Mouse (Mus musculus) myocyte (in vitro differentiated cells): ENCODE data around the gene Platr17. TPM values are rescaled to one million over a fixed set of nuclear protein-coding genes. Genes with fewer than 3 reads are reported as not detected.

Experiments
- H3K27me3 ChIP-seq: one replicate; pipeline ENCODE4 v1.6.1; 2011; ENCODE audit not compliant: control insufficient read depth, insufficient read depth, insufficient read length
- H3K36me3 ChIP-seq: one replicate; pipeline ENCODE4 v1.6.1; 2011; ENCODE audit not compliant: control insufficient read depth, insufficient read depth
- H3K4me2 ChIP-seq: one replicate; pipeline ENCODE4 v1.6.1; 2011; ENCODE audit warnings: low read depth, control low read depth
- H3K4me3 ChIP-seq: one replicate; pipeline ENCODE4 v1.5.1; 2011; ENCODE audit warnings: mild to moderate bottlenecking, control low read depth, moderate library complexity
- H3K79me2 ChIP-seq: one replicate; pipeline ENCODE4 v1.6.1; 2011; ENCODE audit not compliant: control insufficient read depth, insufficient read depth
- H3ac ChIP-seq: one replicate; pipeline ENCODE4 v1.6.1; 2011; ENCODE audit not compliant: control insufficient read depth, insufficient read length
- CEBPB ChIP-seq: IDR thresholded peaks from 2 replicates; pipeline ENCODE4 v1.6.1; 2011; ENCODE audit warnings: mild to moderate bottlenecking, moderate library complexity; ENCODE audit not compliant: poor library complexity, insufficient read depth, severe bottlenecking
- E2F4 ChIP-seq: IDR thresholded peaks from one replicate; pipeline ENCODE4 v1.6.1; 2011; ENCODE audit warnings: mild to moderate bottlenecking, control low read depth, moderate library complexity; ENCODE audit not compliant: insufficient read depth
- MAX ChIP-seq: IDR thresholded peaks from one replicate; pipeline ENCODE4 v1.6.1; 2011; ENCODE audit warnings: low read depth, mild to moderate bottlenecking, control low read depth
- MYOD1 ChIP-seq, 3 experiments: IDR thresholded peaks; one replicate each; pipeline ENCODE4 v1.6.1; 2011; ENCODE audit warnings: control low read depth in 2 of 3, low read depth in 2 of 3, mild to moderate bottlenecking in 2 of 3, moderate library complexity in 1 of 3; ENCODE audit not compliant: insufficient read length in 2 of 3, control insufficient read depth in 1 of 3
- MYOG ChIP-seq, 3 experiments: IDR thresholded peaks; one replicate each; pipeline ENCODE4 v1.6.1; 2011; ENCODE audit warnings: control low read depth in 2 of 3, low read depth in 2 of 3, mild to moderate bottlenecking in 2 of 3; ENCODE audit not compliant: insufficient read length in 2 of 3, control insufficient read depth in 1 of 3, insufficient read depth in 1 of 3
- POLR2A ChIP-seq: IDR thresholded peaks from one replicate; pipeline ENCODE4 v1.6.1; 2011; ENCODE audit warnings: low read depth, mild to moderate bottlenecking, control low read depth, moderate library complexity; ENCODE audit not compliant: insufficient read length
- POLR2AphosphoS2 ChIP-seq: IDR thresholded peaks from one replicate; pipeline ENCODE4 v1.6.1; 2011; ENCODE audit warnings: low read depth, control low read depth; ENCODE audit not compliant: insufficient read length
- REST ChIP-seq: IDR thresholded peaks from one replicate; pipeline ENCODE4 v1.6.1; 2011; ENCODE audit warnings: mild to moderate bottlenecking, control low read depth, moderate library complexity; ENCODE audit not compliant: insufficient read depth, insufficient read length
- SRF ChIP-seq: IDR thresholded peaks from one replicate; pipeline ENCODE4 v1.6.1; 2011; ENCODE audit warnings: low read depth; ENCODE audit not compliant: control insufficient read depth, insufficient read length
- TCF12 ChIP-seq: IDR thresholded peaks from one replicate; pipeline ENCODE4 v1.6.1; 2011; ENCODE audit warnings: mild to moderate bottlenecking, control low read depth; ENCODE audit not compliant: poor library complexity, insufficient read depth, severe bottlenecking
- TCF3 ChIP-seq: IDR thresholded peaks from one replicate; pipeline ENCODE4 v1.6.1; 2011; ENCODE audit warnings: low read depth, control low read depth; ENCODE audit not compliant: insufficient read length
- USF1 ChIP-seq: IDR thresholded peaks from one replicate; pipeline ENCODE4 v1.6.1; 2011; ENCODE audit warnings: low read depth, mild to moderate bottlenecking, control low read depth, moderate library complexity
- polyA plus RNA-seq: library from polyadenylated mRNA; unstranded; fragments of >200 nt; fragmentation: generic; extraction: Trizol; gene quantifications from one replicate; pipeline ENCODE4 v1.2.1, GENCODE M21; 2012; ENCODE audit warnings: missing spikeins

Platr17 gene
- polyA plus RNA-seq, 1 experiment: 0.17 TPM

DNA sequence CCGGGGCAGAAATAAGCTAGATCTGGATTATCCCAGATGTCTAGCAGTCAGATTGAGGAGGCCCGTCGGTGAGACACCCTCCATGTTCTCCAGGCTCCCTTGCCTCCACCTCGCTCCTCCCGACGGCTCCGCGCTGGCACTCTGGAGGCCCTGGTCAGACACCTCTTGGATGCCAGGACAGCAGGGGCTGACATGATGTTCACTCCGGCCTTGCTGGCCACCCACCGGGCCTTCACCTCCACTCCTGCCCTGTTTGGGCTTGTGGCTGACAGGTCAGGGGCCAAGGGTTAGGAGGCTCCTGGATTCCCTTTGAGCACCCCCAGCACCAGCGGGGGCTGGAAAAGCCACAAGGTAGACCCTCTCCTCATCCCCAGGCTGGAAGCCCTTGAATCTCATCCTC, 27.0 kb downstream of the Platr17 start:
- H3K79me2 ChIP-seq: peaks cover 16% of the 10 kb centered on the region
- H3ac ChIP-seq: no peak overlapping the region
- no peaks in the 10 kb centered on the region for H3K27me3 ChIP-seq
- no peak overlapping the region for H3K4me2 ChIP-seq
- no peak for TF ChIP-seq TCF3
- TF ChIP-seq POLR2A: no peak
- no peak for TF ChIP-seq USF1
- TF ChIP-seq TCF12: no peak
- no peak for TF ChIP-seq MYOD1 (IDR thresholded peaks at IDR 0.05; ENCODE audit: control insufficient read depth in 1 of 3, insufficient read length in 2 of 3, low read depth in 2 of 3)
- TF ChIP-seq CEBPB: no peak
- no peak for TF ChIP-seq E2F4
- no peak for TF ChIP-seq MAX
- TF ChIP-seq SRF: no peak
- no peak for TF ChIP-seq POLR2AphosphoS2
- TF ChIP-seq MYOG (IDR thresholded peaks at IDR 0.05; ENCODE audit: control insufficient read depth in 1 of 3, insufficient read depth in 1 of 3, insufficient read length in 2 of 3, low read depth in 2 of 3): no peak
- no peak for TF ChIP-seq REST
- no peak overlapping the region for H3K4me3 ChIP-seq
- H3K36me3 ChIP-seq: no peaks in the 10 kb centered on the region

GRCm38 (mm10) chr17:33932448-33932847, 27.5 kb downstream of the Platr17 start:
- Histone ChIP-seq H3K79me2 (peaks cover 13% of the 10 kb centered on the region), H3K4me2 (no peak overlapping the region), H3K27me3 (no peaks in the 10 kb centered on the region), H3ac (no peak overlapping the region), H3K4me3 (no peak overlapping the region), H3K36me3 (no peaks in the 10 kb centered on the region)
- TF ChIP-seq MAX (no peak), CEBPB (no peak), REST (no peak), SRF (no peak), USF1 (no peak)

- H3K4me2 ChIP-seq: no peak overlapping the region
- no peaks in the 10 kb centered on the region for H3K27me3 ChIP-seq
- TF ChIP-seq POLR2A: no peak
- no peak overlapping the region for H3ac ChIP-seq
- H3K36me3 ChIP-seq: no peaks in the 10 kb centered on the region
- peaks cover 8% of the 10 kb centered on the region for H3K79me2 ChIP-seq
- no peak overlapping the region for H3K4me3 ChIP-seq
Observed at GRCm38 (mm10) chr17:33932970-33933369, 28.0 kb downstream of the Platr17 start.

DNA sequence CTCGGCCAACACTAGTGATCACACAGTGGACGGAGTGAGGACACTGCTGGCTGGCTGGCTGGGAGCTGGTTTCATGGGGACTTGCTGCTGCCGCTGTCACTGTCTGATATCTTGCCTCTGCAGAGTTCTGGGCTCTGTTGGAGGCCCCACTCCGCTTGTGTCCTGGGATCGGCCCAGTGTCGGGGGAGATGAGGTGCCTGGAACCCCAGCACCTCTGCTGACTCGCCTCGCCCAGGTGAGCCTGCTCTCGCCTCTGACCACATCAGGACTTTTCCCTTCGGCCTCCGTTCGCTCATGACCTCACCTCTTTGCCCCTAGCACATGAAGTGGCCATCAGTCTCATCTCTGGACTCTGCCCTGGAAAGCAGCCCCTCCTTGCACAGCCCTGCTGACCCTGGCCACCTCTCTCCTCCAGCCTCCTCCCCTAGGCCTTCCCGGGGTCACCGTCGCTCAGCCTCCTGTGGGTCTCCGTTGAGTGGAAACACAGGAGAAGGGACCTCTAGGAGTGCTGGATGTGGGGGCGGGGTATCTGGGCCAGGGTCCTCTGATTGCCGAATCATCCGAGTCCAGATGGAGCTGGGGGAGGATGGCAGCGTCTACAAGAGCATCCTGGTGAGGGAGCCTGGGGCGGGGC, 30.6 kb downstream of the Platr17 start:
- Histone ChIP-seq H3K4me2 (no peak overlapping the region), H3K79me2 (peaks cover 13% of the 10 kb centered on the region), H3K36me3 (no peaks in the 10 kb centered on the region), H3K27me3 (no peaks in the 10 kb centered on the region), H3K4me3 (no peak overlapping the region), H3ac (no peak overlapping the region)
- TF ChIP-seq MAX: no peak
- no peak for TF ChIP-seq TCF12
- no peak for TF ChIP-seq POLR2AphosphoS2
- TF ChIP-seq MYOD1 (IDR thresholded peaks at IDR 0.05; ENCODE audit: control insufficient read depth in 1 of 3, insufficient read length in 2 of 3, low read depth in 2 of 3): no peak
- TF ChIP-seq E2F4: no peak
- TF ChIP-seq USF1: no peak
- no peak for TF ChIP-seq MYOG (IDR thresholded peaks at IDR 0.05; ENCODE audit: control insufficient read depth in 1 of 3, insufficient read depth in 1 of 3, insufficient read length in 2 of 3, low read depth in 2 of 3)
- TF ChIP-seq TCF3: no peak
- no peak for TF ChIP-seq POLR2A
- no peak for TF ChIP-seq SRF
- TF ChIP-seq REST: no peak
- TF ChIP-seq CEBPB: no peak

- TF ChIP-seq TCF3 (no peak), POLR2A (no peak), MAX (no peak)
- Histone ChIP-seq H3K4me2 (no peak overlapping the region), H3ac (no peak overlapping the region), H3K36me3 (no peaks in the 10 kb centered on the region), H3K4me3 (no peak overlapping the region), H3K27me3 (no peaks in the 10 kb centered on the region), H3K79me2 (peaks cover 23% of the 10 kb centered on the region)
Observed at GRCm38 (mm10) chr17:33936993-33937392, 32.1 kb downstream of the Platr17 start.
